ENCODE assay signal across 11 mouse cellular contexts in the genomic region with DNA sequence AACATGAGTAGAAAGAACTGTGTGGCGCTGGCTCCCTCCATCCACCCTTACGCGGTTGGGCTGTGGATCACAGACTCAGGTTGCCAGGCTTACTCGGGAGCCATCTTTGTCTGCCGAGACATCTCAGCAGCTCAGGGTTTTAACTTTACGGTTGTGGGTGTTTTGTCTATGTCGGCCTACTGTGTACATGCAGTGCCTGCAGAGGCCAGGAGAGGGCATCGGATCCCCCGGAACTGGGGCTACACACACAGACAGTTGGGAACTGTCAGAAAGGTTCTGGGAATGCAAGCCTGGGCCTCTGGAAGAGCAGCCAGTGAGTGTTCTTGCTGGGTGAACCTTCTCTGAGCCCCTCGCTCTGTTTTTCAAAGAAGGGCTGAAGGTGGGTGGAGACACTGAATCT. TPM values are rescaled to one million over a fixed set of nuclear protein-coding genes. Genes with fewer than 3 reads are reported as not detected.
A peak's percentile ranks its signal among the peaks of the same experiment; 100 is the strongest.
DNase-seq lines count a peak whose midpoint lies in the region; ATAC-seq and TF ChIP-seq lines count a peak whose summit lies in the region.
"Had no signal": no experiment of that assay in that cellular context is flagged by ENCODE, and none has a peak within 500 bp of the region (broad histone marks: within the 10 kb centered on the region; RNA-seq: fewer than 3 reads in every experiment).

No protein-coding gene starts in this region.

- H3K4me3 ChIP-seq in layer of hippocampus, adult 2 months, result no peak overlapping the region
- H3K4me3 ChIP-seq in midbrain, embryonic 13.5 days (replicated peaks), result no peak overlapping the region
- H3K4me3 ChIP-seq: heart, embryonic 12.5 days had no signal

- H3K4me2 ChIP-seq in midbrain, embryonic 13.5 days (replicated peaks), result no peak overlapping the region
- H3K4me2 ChIP-seq: heart, embryonic 12.5 days had no signal

- H3K27me3 ChIP-seq in midbrain, embryonic 13.5 days, result no peaks in the 10 kb centered on the region
- H3K27me3 ChIP-seq: heart, embryonic 12.5 days had no signal

- intact Hi-C loops in left cerebral cortex, postnatal 36 days (cut with DNase I), result no loop called here

- H3K36me3 ChIP-seq in midbrain, embryonic 13.5 days, result peaks cover 45% of the 10 kb centered on the region

- no peaks in the 10 kb centered on the region for H3K9me3 ChIP-seq in midbrain, embryonic 13.5 days
- H3K9me3 ChIP-seq: heart, embryonic 12.5 days had no signal

- 25% methylated on average over 10 of the region's 10 CpGs for whole genome bisulfite sequencing in midbrain, embryonic 13.5 days

- no peak overlapping the region for H3K9ac ChIP-seq in midbrain, embryonic 13.5 days (replicated peaks)

- H3K27ac ChIP-seq in layer of hippocampus, adult 2 months, result peak overlapping the region; percentile 84
- no peak overlapping the region for H3K27ac ChIP-seq in midbrain, embryonic 13.5 days

- ATAC-seq in megakaryocyte-erythroid progenitor cell, adult 5-6 weeks (replicated peaks; ENCODE audit: low FRiP score, low TSS enrichment, poor library complexity, severe bottlenecking), result peak; percentile 42; the same call in 1 of the 2 replicates
- no peak for ATAC-seq in midbrain, embryonic 13.5 days

- TF ChIP-seq CTCF in layer of hippocampus, adult 2 months (conservative IDR thresholded peaks at IDR 0.05), result peak; percentile 71

- no peaks in the 10 kb centered on the region for H3K4me1 ChIP-seq in midbrain, embryonic 13.5 days (replicated peaks)

- DNase-seq in layer of hippocampus, adult 2 months (ENCODE audit: low spot score in 2 of 2), result no peak
- DNase-seq in layer of hippocampus, adult 8-10 months (ENCODE audit: low spot score in 2 of 2), result no peak
- peak; percentile 48 to 69 for DNase-seq in CD8-positive naive resting alpha-beta T cell, adult 2 months (ENCODE audit: low read depth in 2 of 2, low spot score in 2 of 2)
- peak; percentile 89 for DNase-seq in R1 (ENCODE audit: low read depth, low spot score)
- DNase-seq in left cerebral cortex, adult 8-10 months (ENCODE audit: low spot score in 2 of 2), result no peak
- no peak for DNase-seq in left cerebral cortex, postnatal 36 days (ENCODE audit: low spot score in 2 of 2)
- DNase-seq: layer of hippocampus, postnatal 36 days; midbrain, embryonic 14.5 days had no signal

RNA-seq across cellular contexts. Expression of a gene that starts 9.9 kb away (rescaled TPM):
- 10 to 100 TPM; 50.3 to 51.9 TPM for total RNA-seq in layer of hippocampus, adult 2 months (2021)
- total RNA-seq in layer of hippocampus, adult 8-10 months (2022), result 10 to 100 TPM; 49.0 to 55.2 (median 50.2) TPM
- 61.3 and 121 TPM in 2 replicates for total RNA-seq in megakaryocyte-erythroid progenitor cell, adult 5-6 weeks (2014; fragmentation: Nextera tagmentation)
- total RNA-seq in megakaryocyte-erythroid progenitor cell, adult 5-6 weeks (2017), result 120 and 143 TPM in 2 replicates
- 10 to 100 TPM; 47.4 to 60.9 (median 53.2) TPM for total RNA-seq in left cerebral cortex, adult 8-10 months (2022)
- 10 to 100 TPM; 49.1 to 50.0 TPM for total RNA-seq in left cerebral cortex, postnatal 36 days (2021)
- 83.3 and 89.9 TPM in 2 replicates for polyA plus RNA-seq in midbrain, embryonic 13.5 days (2015; fragmentation: Nextera tagmentation; extraction: Ambion mirVana)

RNA-seq across cellular contexts. Expression of a gene that starts 12.1 kb away (rescaled TPM):
- total RNA-seq in layer of hippocampus, adult 2 months (2021), result 1,000 to 10,000 TPM; 1,636 to 1,683 TPM
- 1,000 to 10,000 TPM; 1,258 to 1,383 (median 1,345) TPM for total RNA-seq in layer of hippocampus, adult 8-10 months (2022)
- total RNA-seq in megakaryocyte-erythroid progenitor cell, adult 5-6 weeks (2014; fragmentation: Nextera tagmentation), result not detected in 2 replicates
- 0.08 TPM in 1 of 2 replicates, not detected in the other for total RNA-seq in megakaryocyte-erythroid progenitor cell, adult 5-6 weeks (2017)
- total RNA-seq in left cerebral cortex, adult 8-10 months (2022), result 100 to 1,000 TPM; 692 to 784 (median 734) TPM
- 100 to 1,000 TPM; 827 to 848 TPM for total RNA-seq in left cerebral cortex, postnatal 36 days (2021)
- polyA plus RNA-seq in midbrain, embryonic 13.5 days (2015; fragmentation: Nextera tagmentation; extraction: Ambion mirVana), result 0.50 and 1.2 TPM in 2 replicates

RNA-seq across cellular contexts. Expression of a gene that starts 31.7 kb away (rescaled TPM):
- not detected for total RNA-seq in layer of hippocampus, adult 2 months (2021)
- total RNA-seq in layer of hippocampus, adult 8-10 months (2022), result not detected
- not detected in 2 replicates for total RNA-seq in megakaryocyte-erythroid progenitor cell, adult 5-6 weeks (2014; fragmentation: Nextera tagmentation)
- total RNA-seq in megakaryocyte-erythroid progenitor cell, adult 5-6 weeks (2017), result not detected in 2 replicates
- total RNA-seq in left cerebral cortex, adult 8-10 months (2022), result under 1 TPM in 1 of 4 experiments, not detected in 3; 0.26 TPM
- total RNA-seq in left cerebral cortex, postnatal 36 days (2021), result not detected
- 4.0 and 8.6 TPM in 2 replicates for polyA plus RNA-seq in midbrain, embryonic 13.5 days (2015; fragmentation: Nextera tagmentation; extraction: Ambion mirVana)
- total RNA-seq: layer of hippocampus, postnatal 36 days had no signal
- polyA plus RNA-seq: heart, embryonic 12.5 days had no signal

RNA-seq across cellular contexts. Expression of a gene that starts 43.5 kb away (rescaled TPM):
- total RNA-seq in layer of hippocampus, adult 2 months (2021), result under 1 TPM; 0.15 to 0.38 TPM
- total RNA-seq in layer of hippocampus, adult 8-10 months (2022), result under 1 TPM; 0.16 to 0.59 (median 0.41) TPM
- not detected in 2 replicates for total RNA-seq in megakaryocyte-erythroid progenitor cell, adult 5-6 weeks (2014; fragmentation: Nextera tagmentation)
- total RNA-seq in megakaryocyte-erythroid progenitor cell, adult 5-6 weeks (2017), result not detected in 2 replicates
- 1 to 10 TPM in 2 of 4 experiments, under 1 TPM in 2; 0.41 to 1.8 (median 1.1) TPM for total RNA-seq in left cerebral cortex, adult 8-10 months (2022)
- total RNA-seq in left cerebral cortex, postnatal 36 days (2021), result 1 to 10 TPM in 1 of 2 experiments, under 1 TPM in 1; 0.59 to 1.1 TPM
- 0.24 TPM in 1 of 2 replicates, not detected in the other for polyA plus RNA-seq in midbrain, embryonic 13.5 days (2015; fragmentation: Nextera tagmentation; extraction: Ambion mirVana)
- polyA plus RNA-seq: heart, embryonic 12.5 days; midbrain, embryonic 14.5 days had no signal

RNA-seq across cellular contexts. Expression of a gene that starts 49.6 kb away (rescaled TPM):
- 100 to 1,000 TPM in 1 of 2 experiments, 10 to 100 TPM in 1; 89.3 to 106 TPM for total RNA-seq in layer of hippocampus, adult 2 months (2021)
- 10 to 100 TPM; 77.8 to 96.0 (median 89.6) TPM for total RNA-seq in layer of hippocampus, adult 8-10 months (2022)
- total RNA-seq in megakaryocyte-erythroid progenitor cell, adult 5-6 weeks (2014; fragmentation: Nextera tagmentation), result 55.2 and 72.7 TPM in 2 replicates
- 27.5 and 31.8 TPM in 2 replicates for total RNA-seq in megakaryocyte-erythroid progenitor cell, adult 5-6 weeks (2017)
- 10 to 100 TPM; 65.4 to 88.7 (median 76.5) TPM for total RNA-seq in left cerebral cortex, adult 8-10 months (2022)
- total RNA-seq in left cerebral cortex, postnatal 36 days (2021), result 10 to 100 TPM; 69.9 to 98.8 TPM
- polyA plus RNA-seq in midbrain, embryonic 13.5 days (2015; fragmentation: Nextera tagmentation; extraction: Ambion mirVana), result 13.1 and 13.9 TPM in 2 replicates

Comparison
In these comparisons a context has a peak if more than half of its experiments do, and no peak if none do; other contexts are left out.
1. DNase-seq: peak in CD8-positive naive resting alpha-beta T cell, adult 2 months (2 of 2) and R1 (single experiment); none in layer of hippocampus, adult 2 months (0 of 2), layer of hippocampus, adult 8-10 months (0 of 2), left cerebral cortex, adult 8-10 months (0 of 2) and left cerebral cortex, postnatal 36 days (0 of 2).
2. RNA of a gene that starts 12.1 kb away (total RNA-seq): 1,636 to 1,683 TPM in layer of hippocampus, adult 2 months, 1,258 to 1,383 TPM in layer of hippocampus, adult 8-10 months, 827 to 848 TPM in left cerebral cortex, postnatal 36 days and 692 to 784 TPM in left cerebral cortex, adult 8-10 months; 0.08 TPM in megakaryocyte-erythroid progenitor cell, adult 5-6 weeks; every median in the first group is over 100 times any median in the second.